Mouse (Mus musculus) urinary bladder, postnatal 36 days (tissue): Measurements from ENCODE around the gene E030018B13Rik.

Experiments
- DNase-seq, 2 experiments: peaks; one replicate each; pipeline ENCODE4 v3.0.0; 2022; ENCODE audit warnings: low spot score in 2 of 2, mixed read lengths in 1 of 2

Gene E030018B13Rik

DNA sequence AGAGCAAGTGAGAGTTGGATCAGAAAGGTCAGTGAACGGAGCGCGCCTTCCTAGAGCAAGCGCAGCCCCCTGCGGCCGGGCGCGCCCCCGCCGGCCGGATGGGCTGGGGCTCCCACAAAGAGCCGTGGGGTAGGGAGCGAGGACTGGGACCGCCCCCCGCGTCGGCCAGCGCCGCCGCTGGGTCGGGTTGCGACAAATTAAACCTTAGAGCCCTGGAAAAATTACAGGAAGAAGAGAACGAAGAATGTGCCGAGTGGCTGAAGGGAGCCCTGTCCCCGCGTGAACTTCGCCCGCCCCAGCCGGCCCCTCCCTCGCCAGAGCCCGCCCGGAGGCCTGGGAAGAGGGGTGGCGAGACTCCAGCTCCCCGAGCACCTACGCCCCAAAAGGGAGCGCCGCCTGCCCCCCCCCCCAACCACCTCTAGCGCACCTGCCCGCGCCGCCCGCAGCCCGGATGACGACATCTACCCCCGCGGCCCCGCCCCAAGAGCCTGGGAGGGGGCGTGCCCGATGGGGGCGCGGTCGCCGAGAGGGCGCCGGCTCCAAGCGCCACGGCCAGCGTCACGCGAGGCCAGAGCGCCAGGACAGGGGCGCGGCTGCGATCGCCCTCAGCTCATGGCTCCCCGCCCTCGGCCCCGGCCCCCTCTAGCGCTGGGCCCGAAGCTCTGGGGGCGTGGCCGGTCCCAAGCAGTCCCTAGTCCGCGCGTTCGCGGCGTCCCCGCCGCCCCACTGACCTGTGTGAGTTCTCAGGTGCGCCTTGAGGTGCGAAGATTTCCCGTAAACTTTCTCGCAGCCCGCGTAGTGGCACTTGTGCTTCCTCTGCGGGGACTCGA lies 20.8 kb downstream of the E030018B13Rik start:
- DNase-seq = peak; percentile 85 to 89

DNA sequence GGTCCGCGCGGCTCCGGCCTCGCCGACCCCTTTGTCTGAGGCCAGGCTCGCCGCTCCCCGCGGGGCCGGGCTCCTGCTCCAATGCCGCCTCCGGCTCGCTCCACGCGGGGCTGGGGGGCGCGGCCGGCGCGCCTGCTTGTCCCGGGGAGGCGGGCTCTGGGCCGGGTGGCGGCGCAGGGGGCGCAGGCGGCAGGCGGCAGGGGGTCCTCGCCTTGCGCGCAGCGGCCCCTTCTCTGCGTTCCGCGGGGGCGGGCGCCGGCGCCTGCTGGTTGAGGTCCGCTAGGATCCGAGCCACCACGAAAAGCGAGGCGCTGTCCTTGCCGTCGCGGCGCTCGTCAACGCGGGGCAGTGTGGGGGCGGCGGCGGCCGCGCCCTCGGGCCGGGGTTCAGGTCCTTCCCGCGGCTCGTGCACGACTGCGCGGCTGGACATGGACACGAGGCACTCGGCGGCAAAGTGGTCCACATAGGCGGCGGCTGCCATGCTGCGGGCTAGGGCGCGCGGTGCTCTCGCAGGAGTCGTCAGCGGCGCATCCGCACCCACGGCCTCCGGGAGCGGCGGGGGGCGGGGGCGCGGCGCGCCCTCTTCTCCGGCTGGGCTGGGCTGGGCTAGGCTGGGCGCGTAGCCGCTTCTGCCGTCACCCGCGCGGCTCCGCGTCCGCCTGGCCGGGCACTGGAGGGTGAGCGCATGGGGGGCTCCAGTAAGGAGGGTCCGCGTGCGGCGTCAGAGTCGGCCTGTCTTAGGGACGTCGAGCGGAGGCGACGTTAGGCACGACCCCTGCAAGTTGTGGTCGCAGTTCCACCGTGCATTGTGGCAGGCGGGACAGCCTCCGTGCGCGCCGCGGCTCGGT lies 21.6 kb downstream of the E030018B13Rik start:
- no peak for DNase-seq

DNA sequence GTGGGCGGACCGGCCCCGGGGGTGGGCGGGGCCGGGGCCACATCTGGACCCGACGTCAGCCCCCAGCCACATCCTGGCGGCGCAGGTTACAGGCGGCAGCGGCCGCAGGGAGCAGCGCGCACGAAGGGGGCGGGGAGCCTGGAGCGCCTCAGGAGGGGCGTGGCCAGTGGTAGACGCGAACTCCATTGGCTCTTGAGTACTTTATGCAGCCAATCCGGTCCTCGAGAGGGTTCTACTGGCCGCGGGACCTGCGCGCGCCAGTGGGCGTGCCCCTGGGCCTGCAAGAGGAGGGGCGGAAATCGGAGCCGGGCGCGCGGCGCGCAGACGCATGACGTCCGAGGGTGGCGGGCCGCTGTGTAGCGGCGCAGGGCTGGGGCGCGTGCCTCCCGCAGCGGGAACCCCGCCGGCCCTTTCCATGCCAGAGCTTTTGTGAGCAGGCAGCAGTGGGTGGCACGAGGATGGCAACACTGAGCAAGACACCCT lies 22.3 kb downstream of the E030018B13Rik start, which contains the start of gene Klf13:
Gene Klf13 (minus strand): TSS at position 2 of the 483 bp plus-strand sequence.
- peak; percentile 95 to 97 for DNase-seq

DNA sequence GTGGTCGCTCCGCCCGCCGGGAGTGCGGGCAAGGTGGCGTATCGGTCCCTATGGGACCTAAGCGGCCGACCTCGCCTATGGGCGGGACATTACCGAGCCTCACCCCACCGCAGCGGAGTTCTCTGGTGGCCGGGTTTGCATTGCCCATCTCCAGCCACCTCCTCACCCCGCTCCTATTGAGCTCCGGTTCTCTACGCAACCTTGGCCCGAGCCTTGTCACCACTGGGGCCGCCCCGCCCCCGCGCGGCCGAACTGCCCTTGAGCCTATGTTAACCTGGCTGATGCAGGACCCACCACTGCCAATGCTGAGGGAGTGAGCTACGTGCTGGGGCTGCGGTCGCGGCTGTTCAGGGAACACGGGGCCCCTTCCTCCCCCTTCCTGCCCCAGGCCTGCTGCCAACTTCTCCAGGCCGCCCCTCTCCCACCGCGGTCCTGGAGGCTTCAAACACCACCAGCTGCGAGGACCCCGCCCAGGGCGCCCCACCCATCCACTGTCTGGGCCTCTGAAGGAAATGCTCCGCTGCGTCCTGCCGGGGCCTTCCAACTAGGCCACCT lies 22.8 kb downstream of the E030018B13Rik start:
- DNase-seq = peak; percentile 48 to 73

DNA sequence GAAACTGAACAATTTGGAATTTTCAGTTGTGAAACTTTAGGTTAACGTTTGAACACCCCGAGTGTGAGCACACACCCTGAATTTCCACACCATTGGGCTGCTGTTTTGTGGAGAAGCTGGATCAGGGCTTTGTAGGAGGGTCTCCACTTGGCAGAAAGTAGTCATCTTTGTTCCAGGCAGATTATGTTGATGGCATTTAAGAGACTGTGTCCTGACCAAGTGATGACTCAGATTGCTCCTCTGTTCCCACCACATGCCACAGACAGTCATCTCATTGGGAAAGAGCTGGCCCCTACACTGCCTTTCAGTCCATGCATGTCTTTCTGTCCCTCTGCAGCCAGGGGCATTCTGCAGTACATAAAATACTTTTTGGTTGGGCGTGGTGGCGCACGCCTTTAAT lies 23.7 kb downstream of the E030018B13Rik start:
- DNase-seq = no peak

DNA sequence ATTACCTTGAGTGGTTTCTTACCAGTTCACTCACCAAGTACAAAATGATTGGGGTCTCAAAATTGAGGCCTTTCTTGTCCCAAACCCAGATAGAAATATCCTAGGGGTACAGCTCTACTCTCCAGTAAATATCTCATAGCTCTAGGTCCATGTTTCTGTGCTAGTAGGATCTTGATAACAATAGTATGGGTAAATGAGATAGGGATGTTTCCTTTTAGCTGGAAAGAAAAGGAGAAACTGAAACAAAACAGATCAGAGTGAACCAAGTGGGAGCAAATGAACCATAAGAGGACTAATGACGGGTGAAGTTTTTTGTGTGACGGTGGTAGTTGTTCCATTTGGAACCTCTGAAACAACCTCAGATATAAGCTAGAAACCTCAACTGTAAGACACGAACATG lies 24.4 kb downstream of the E030018B13Rik start:
- no peak for DNase-seq

DNA sequence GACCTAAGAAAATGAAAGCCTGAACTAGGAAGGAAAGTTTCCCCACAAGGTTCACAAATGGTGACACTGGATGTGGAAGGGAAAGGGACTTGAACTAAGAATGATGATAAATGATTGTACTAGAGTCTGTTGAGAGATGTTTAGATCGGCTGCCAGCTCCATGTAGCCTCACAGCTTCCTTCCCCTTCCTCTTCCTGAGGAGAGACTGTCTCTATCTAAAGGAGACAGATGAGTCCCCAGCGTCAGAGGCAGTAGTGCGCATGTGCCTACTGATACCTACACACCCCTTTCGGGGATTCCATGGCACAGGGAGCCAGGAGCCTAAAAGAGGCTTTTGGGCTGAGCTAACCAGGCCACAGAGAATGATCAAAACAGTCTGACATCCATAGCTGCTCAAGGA lies 24.8 kb downstream of the E030018B13Rik start:
- DNase-seq = no peak

DNA sequence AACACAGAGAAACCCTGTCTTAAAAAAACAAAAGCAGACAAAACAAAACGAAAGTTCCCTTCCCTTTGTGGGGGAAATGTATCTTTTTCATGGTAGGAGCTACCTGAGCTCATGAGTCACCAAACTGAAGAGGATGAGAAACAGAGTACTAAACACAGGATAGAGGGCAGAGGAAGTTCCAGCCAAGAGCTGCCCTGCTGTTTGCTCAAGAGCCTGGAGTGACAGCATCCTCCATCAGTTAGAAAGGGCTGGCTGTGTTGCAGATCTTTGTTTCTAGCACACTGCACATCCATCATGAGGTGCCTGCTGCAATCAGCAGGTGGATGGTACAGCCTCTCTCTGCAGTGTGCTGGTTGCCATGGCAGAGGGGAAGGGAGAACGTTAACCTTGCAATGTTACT lies 27.3 kb downstream of the E030018B13Rik start:
- DNase-seq = no peak

DNA sequence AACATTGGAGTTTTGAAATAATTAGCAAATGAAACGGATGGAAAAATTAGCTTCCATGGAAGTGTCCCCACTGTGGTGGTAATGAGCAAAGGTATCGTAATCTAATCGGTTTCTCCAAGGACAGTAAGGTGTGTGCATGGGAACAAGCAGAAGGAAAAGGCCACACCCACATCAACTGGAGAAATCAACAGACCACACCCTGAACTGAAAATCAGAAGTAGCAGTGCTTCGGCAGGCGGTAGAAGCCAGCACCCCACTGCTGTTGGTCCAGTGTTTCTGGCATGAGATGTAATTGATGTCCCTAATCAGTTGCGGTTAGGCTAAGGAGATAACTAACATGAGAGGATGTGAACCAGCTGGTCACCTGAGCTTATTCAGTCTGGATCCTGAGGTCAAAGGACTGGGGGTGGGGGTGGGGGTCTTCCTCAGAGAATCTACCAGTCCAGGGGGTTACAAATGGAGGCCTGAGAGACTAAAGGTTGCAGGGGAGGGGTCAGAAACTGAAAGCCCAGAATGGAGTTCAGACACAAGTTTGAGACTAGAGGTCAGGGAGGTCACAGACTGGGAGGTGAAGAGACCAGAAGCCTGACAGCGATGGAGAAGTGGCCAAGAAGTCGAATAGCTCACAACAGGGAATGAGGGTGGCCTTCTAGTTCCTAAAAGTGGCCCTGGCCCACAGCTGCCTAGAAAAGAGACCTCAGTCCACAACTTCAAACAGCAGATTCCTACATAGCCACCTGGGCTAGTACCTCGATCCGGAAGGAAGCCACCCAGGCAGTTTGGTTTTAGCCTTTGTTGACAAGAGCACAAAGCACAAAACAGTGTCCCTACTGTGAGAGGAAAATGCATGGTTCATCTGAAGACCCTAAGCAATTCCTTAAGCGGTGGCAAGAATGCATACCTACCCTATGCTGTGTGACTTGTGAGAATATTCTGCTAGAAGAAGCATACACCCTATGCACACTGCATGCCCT lies 31.1 kb downstream of the E030018B13Rik start:
- DNase-seq = no peak

DNA sequence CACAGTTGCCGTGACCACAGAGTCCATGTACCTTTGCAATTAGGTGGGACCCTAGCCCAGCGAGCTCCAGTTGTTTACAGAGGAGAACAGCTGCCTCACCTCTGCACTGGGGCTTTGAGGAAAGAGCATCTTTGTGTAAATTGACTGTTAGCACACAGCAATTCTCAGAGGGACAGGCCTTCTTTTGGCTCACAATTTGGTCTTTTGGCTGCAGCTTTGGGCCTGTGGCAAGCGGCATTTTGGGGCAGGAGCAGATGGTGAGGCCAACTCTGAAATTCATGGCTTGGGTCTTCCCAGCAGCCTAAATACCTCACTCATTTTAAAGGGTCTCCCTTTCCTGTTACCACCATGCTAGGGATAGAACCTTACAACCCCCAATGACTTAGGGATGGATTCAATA lies 32.5 kb downstream of the E030018B13Rik start:
- DNase-seq = no peak

DNA sequence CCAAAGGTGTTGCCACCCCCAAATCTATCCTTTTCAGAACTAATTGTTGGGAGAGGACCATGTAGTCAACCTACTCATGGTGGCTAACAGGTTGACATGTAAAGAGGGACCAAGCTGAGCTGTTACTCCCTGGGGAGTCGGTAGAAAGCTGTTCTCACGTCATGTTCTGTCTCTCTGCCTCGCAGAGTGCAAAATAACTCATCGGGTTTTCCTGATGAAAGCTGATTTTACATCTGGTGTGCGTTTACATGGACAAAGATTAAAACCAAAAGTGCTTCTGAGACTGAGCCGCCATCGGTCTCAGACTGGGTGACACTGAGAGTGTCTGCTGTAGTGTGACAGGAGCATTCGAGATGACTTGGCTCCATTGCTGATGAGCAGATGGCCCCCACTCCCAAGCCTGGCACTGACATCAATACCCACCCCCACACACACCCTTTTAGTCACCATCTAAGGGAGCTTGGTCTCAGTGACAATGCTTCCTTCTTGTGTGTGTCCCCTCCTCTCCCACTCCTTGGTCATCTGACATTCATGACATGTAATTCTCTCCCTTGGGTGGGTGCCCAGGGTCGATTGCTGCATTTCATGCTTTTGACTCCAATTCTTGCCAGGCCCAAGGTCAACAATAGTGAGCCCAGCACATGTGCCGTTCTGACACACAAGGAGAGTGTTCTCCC lies 34.4 kb downstream of the E030018B13Rik start:
- no peak for DNase-seq

DNA sequence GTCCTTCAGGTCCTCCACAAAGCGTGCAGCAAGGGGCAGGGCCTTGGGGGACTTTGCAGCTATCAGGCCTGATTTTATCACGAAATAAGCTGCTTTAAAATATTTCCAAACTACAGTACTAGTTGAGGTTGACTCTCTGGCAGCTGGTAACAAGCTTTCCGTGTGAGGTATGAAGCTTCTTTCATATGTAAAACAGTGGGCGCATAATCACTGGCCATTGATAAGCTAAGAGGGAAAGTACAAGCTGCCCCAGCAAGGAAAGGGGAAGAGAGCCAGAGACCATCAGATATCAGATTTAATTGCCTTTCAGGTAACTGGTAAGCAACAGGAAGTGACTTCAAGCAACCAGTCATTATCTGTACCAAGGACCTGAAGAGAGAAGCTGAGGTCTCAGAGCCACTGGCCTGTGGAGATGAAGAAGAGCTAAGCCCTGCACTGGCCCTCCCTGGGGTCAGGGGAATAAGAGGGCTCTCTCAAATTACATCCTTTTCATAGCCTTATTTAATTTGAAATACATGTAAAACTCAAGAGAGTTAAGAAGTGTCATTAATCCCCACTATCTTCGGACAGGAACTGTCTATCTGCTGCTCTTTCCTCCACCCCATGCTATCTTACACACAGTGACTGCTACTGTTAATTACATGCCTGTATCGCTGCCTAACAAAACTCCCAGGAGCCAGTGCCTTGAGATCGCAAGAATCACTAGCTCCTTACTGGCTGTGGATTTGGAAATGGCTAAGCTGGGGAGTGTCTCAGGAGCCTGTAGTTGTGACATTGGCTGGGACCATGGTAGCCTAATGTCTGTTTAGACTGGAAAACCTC lies 35.6 kb downstream of the E030018B13Rik start:
- DNase-seq = no peak

DNA sequence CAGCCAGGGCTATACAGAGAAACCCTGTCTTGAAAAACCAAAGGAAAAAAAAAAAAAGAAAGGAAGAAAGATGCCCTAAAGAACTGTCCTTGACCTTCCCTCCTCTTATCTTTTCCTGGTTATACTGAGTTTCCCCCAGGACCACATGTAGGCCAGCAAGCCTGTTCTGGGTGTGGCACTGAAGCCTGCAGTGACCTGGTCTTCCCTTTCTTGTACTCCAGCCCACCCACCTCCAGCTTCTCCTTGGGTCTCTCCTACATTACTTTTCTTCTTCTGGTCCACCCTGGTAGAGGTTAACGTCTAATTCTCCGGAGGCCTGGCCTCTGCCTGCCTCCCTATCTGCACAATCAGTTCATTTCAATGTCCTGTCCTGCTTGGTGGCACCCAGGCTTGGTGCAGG lies 38.8 kb downstream of the E030018B13Rik start:
- no peak for DNase-seq

DNA sequence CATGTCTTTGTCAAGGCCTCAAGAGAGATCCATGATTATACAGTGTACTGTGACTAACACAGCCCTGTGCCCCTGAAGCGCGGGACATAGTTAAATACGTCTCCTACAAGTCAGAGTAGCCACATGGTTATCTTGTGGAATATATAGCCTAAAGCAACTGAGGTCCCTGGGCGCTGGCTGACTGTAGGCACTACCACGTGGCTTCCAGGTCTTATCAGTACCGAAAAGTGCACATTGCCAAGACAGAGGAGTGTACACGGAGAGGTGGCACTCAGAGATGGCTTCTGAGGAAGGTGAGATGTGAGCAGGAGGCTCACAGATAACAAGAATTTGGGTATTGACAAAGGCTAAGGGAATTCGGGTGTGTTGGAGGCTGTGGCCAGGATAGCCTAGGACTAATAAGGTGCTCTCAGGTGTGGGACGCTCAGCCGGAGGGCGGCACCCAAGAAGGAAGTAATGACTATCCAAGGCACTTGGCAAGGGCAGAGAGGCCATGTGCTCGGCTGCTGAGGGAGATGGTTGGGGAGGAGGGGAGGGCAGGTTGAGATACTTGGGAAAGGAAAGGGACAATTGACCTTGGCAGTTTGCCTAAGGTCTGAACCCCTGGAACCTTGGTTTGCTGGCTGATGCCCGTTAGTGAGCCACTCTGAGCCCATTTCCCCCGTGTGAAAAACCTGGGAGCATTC lies 39.6 kb downstream of the E030018B13Rik start:
- DNase-seq = no peak

DNA sequence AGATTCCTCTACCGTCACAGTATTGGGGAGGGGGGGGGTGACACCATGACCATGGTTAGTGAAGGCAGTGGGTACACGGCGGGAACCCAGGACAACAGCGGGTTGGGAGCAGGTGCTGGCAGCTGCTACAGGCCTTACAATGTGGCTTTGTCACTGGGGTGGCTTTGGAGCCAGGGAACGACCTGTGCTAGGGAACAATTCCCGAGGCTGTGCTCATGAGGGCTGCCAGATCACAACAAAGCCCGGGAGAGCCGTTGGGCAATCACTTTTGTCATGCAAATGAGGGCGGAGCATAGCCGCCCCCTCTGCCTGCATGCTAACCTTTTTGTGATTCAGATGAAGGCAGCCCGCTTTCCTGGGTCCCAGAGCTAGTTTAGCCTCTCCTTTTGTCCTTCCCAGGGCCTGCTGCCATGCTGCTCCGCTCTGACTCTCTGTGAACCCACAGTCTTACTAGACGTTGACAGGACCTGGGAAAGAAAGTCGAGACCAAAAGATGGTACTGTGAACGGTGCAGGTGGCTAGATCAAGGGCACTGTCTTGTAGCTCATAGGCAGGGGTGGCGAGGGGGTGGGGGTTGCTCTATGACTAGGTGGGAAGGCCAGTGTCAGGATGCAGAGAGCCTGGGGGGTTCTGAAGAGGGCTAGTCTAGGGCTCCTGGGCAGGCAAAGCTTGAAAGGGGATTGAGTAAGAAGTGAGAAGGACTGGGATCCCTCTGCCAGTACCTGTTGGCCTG lies 40.5 kb downstream of the E030018B13Rik start:
- DNase-seq = no peak

DNA sequence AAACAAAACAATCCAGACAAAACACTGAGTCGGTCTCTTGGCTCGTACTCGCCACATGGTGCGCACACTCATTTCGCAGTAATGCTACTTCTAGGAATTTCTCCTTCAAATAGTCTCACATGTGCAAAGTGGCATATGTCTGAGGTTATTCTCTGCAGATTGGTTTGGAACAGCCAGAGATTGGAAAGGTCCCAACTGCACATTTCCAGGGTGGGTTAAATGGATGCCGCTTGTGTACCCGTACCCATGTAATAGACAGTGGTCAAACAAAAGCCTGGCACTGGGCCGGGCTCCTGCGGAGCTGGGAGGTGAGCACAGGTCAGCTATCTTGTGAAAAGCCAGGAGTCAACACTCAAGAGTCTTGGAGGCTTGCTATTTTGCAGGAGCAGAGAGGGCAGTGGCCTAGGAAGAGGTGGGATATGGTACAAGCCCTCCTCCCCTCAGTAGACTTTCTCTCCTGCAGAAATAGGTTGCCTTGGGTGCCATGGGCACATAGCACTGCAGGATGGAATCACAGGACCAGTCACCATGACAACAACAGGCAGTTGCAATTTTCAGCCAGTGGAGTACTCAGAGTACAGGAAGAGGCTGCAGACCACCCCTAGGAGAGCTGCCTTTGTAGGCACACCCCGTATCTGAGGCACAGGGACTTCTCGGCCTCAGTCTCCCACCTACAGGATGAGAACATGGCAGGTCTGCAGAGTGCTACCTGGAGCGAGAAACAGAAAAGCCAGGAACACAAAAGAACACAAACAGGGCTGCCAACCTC lies 41.4 kb downstream of the E030018B13Rik start:
- no peak for DNase-seq

DNA sequence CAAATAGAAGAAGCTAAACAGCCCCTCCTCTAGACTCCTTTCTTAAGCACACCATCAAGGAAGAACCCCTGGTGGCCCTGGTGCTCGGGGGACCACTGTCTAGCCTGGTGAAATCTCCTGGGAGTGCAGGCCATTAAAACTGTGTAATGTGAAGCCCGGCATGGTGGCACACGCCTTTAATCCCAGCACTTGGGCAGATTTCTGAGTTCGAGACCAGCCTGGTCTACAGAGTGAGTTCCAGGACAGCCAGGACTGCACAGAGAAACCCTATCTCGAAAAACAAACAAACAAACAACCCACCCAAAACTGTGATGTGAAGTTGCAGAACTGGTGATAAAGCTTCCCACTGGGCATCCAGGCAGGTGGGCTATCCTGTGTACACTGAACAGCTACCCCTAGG lies 47.0 kb downstream of the E030018B13Rik start:
- DNase-seq = no peak

DNA sequence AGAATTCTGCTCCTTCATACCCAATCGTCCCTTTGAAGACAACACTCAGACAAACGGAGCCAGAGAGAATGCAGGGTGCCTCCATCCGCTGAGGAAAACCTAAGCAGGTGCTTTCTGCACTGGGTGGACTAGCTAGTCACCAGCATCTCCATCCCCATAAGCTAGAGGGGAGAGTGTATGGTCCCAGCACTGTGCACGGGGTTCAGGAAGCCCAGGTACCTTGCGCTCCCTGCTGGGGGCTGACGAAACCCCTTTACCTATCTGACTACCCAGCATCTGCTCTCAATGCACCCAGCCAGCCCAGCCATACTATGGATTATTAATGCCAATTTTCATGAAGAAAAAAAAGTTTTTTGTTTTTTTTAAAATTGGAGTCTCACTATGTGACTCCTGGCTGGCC lies 47.5 kb downstream of the E030018B13Rik start:
- DNase-seq = no peak
